Mouse (Mus musculus) lung, embryonic 14.5 days (tissue): Measurements from ENCODE around the gene Lingo2. TPM values are rescaled to one million over a fixed set of nuclear protein-coding genes. Genes with fewer than 3 reads are reported as not detected.
"Not testable (repeated sequence)": the region's sequence is repeated elsewhere in the genome, so short reads cannot be mapped to it uniquely, and the experiment has no call there.

ENCODE experiments used
- ATAC-seq: fragments of 200-750 bp; cut with Nextera tagmentation; 2 replicates; pipeline ENCODE4 v1.8.0; 2017; ENCODE audit warnings: mild to moderate bottlenecking, moderate TSS enrichment, moderate library complexity; ENCODE audit not compliant: insufficient read depth
- DNase-seq: peaks from one replicate; pipeline ENCODE4 v3.0.0-alpha.2; 2015
- H3K27ac ChIP-seq: fragments of 300-500 bp; sonication (generic); 2 replicates; pipeline ENCODE4 v1.5.1; 2014; ENCODE audit warnings: low read depth, mild to moderate bottlenecking, moderate library complexity
- H3K27me3 ChIP-seq: fragments of 300-500 bp; sonication (generic); 2 replicates; pipeline ENCODE4 v1.6.1; 2014; ENCODE audit warnings: low read length, control low read depth; ENCODE audit not compliant: insufficient read depth
- H3K36me3 ChIP-seq: fragments of 300-500 bp; sonication (generic); 2 replicates; pipeline ENCODE4 v1.6.1; 2014; ENCODE audit warnings: control low read depth; ENCODE audit not compliant: insufficient read depth
- H3K4me1 ChIP-seq: fragments of 300-500 bp; sonication (generic); 2 replicates; pipeline ENCODE4 v1.6.1; 2014; ENCODE audit warnings: antibody characterized with exemption, control low read depth; ENCODE audit not compliant: insufficient read depth
- H3K4me2 ChIP-seq: fragments of 300-500 bp; sonication (generic); 2 replicates; pipeline ENCODE4 v1.6.1; 2014; ENCODE audit warnings: mild to moderate bottlenecking
- H3K4me3 ChIP-seq: fragments of 300-500 bp; sonication (generic); 2 replicates; pipeline ENCODE4 v1.5.1; 2014; ENCODE audit warnings: low read depth, low read length
- H3K9ac ChIP-seq: fragments of 300-500 bp; sonication (generic); 2 replicates; pipeline ENCODE4 v1.6.1; 2014
- H3K9me3 ChIP-seq: fragments of 300-500 bp; sonication (generic); 2 replicates; pipeline ENCODE4 v1.6.1; 2016; ENCODE audit warnings: low read depth, low read length, control low read depth
- CTCF ChIP-seq: IDR thresholded peaks from 2 replicates; pipeline ENCODE4 v1.5.1; 2016; ENCODE audit warnings: antibody characterized with exemption, low read depth
- WGBS: fragments of 180-500 bp; shearing (Covaris S2); extraction: QIAGEN DNeasy Blood & Tissue Kit; methylation state at CpG from one replicate; pipeline ENCODE4 v1.1.7; 2014; 5-methylcytosine and 5-hydroxymethylcytosine counted together
- microRNA counts: library from miRNA; unstranded; fragments of <30 nt; microRNA quantifications from one replicate; lab custom pipeline; 2016
- microRNA-seq: library from miRNA; unstranded; fragments of <30 nt; microRNA quantifications from one replicate; pipeline ENCODE4, GENCODE M21; 2016; ENCODE audit warnings: borderline number of aligned reads
- polyA plus RNA-seq: library from polyadenylated mRNA; unstranded; fragments of >200 nt; fragmentation: Nextera tagmentation; extraction: Ambion mirVana; gene quantifications from 2 replicates; pipeline ENCODE4 v1.2.1, GENCODE M21; 2014

The Lingo2 gene
- polyA plus RNA-seq, 1 experiment from 2014 or later = 0.16 TPM

- H3K27ac ChIP-seq = no peak overlapping the region
- TF ChIP-seq CTCF = no peak
- 79% methylated on average over 2 of the region's 2 CpGs for WGBS
- H3K9me3 ChIP-seq = no peaks in the 10 kb centered on the region
- H3K4me1 ChIP-seq = 0 out of 2 replicates have a peak, but pooled peaks cover 2% of the 10 kb centered on the region
- no peak for ATAC-seq
- H3K27me3 ChIP-seq = no peaks in the 10 kb centered on the region
- H3K4me2 ChIP-seq = no peak overlapping the region
- no peak overlapping the region for H3K4me3 ChIP-seq
- DNase-seq = no peak
- H3K9ac ChIP-seq = no peak overlapping the region
- H3K36me3 ChIP-seq = no peaks in the 10 kb centered on the region
Observed at GRCm38 (mm10) chr4:35695137-35695522, 1256.4 kb downstream of the Lingo2 start.

GRCm38 (mm10) chr4:35694360-35695136 lies 1257.0 kb downstream of the Lingo2 start:
- WGBS = 85% methylated on average over 4 of the region's 4 CpGs

GRCm38 (mm10) chr4:35690521-35690920 lies 1261.0 kb downstream of the Lingo2 start:
- Histone ChIP-seq H3K27me3 (no peaks in the 10 kb centered on the region), H3K9me3 (no peaks in the 10 kb centered on the region), H3K4me2 (no peak overlapping the region), H3K36me3 (no peaks in the 10 kb centered on the region), H3K4me3 (no peak overlapping the region), H3K4me1 (0 out of 2 replicates have a peak, but pooled peaks cover 2% of the 10 kb centered on the region), H3K9ac (no peak overlapping the region), H3K27ac (no peak overlapping the region)
- no peak for TF ChIP-seq CTCF
- no peak for ATAC-seq
- peak; percentile 44 for DNase-seq
- 45% methylated on average over 5 of the region's 5 CpGs for WGBS

More at GRCm38 (mm10) chr4:35694360-35695136, 1257.0 kb downstream of the Lingo2 start:
- no peak for ATAC-seq
- Histone ChIP-seq H3K4me2 (no peak overlapping the region), H3K27ac (no peak overlapping the region), H3K4me3 (no peak overlapping the region), H3K36me3 (no peaks in the 10 kb centered on the region), H3K4me1 (0 out of 2 replicates have a peak, but pooled peaks cover 2% of the 10 kb centered on the region), H3K9ac (no peak overlapping the region), H3K27me3 (no peaks in the 10 kb centered on the region), H3K9me3 (no peaks in the 10 kb centered on the region)
- TF ChIP-seq CTCF = no peak
- DNase-seq = no peak

GRCm38 (mm10) chr4:35688498-35689240 lies 1262.9 kb downstream of the Lingo2 start:
- not testable (repeated sequence) for H3K4me2 ChIP-seq, H3K27ac ChIP-seq, ATAC-seq, H3K9ac ChIP-seq, DNase-seq, H3K27me3 ChIP-seq, H3K4me3 ChIP-seq, H3K4me1 ChIP-seq, H3K36me3 ChIP-seq, H3K9me3 ChIP-seq
- WGBS = 79% methylated on average over 4 of the region's 5 CpGs

MicroRNAs encoded within 50 kb of the gene (microRNA counts, 519-probe panel; counts per million panel counts)
- microRNA mmu-miR-873 (lab: Ali Mortazavi, UCI) (2,102 counts per million, percentile 25 among the panel's probes with 10 or more counts), microRNA mmu-miR-876-3p (lab: Ali Mortazavi, UCI) (2,049 counts per million, percentile 23 among the panel's probes with 10 or more counts), microRNA mmu-miR-876-5p (lab: Ali Mortazavi, UCI) (30.5 counts per million)

Small RNAs within 50 kb of the gene (microRNA-seq; reads per million reads assigned to microRNA genes)
- gene Mir873a (not detected), gene Mir873b (not detected), gene Mir876 (not detected)
